Mouse (Mus musculus): Measurements from ENCODE around the gene Gm10272. TPM values are rescaled to one million over a fixed set of nuclear protein-coding genes. Genes with fewer than 3 reads are reported as not detected.
"Not testable (repeated sequence)": the region's sequence is repeated elsewhere in the genome, so short reads cannot be mapped to it uniquely, and the experiment has no call there.

The Gm10272 gene
- total RNA-seq, 2 experiments from 2014 or later: not detected

DNA sequence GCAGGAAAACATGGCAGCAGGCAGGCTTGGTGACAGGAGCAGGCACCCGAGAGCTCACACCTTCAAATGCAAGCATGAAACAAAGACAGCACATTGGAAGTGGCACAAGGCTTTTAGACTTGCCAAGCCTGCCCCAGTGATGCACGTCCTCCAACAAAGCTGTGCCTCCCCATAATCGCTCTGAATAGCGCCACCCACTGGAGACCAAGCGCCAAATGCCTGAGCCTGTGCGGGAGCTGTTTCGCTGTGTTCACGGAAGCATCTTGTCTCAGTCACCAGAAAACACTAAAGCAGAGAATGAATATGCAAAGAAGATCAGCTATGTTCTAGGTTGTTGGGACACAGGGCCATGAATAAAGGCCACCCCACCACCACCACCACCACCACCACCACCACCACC is 18.4 kb downstream of the Gm10272 start:
- no peak for ATAC-seq (replicated peaks; ENCODE audit: poor library complexity, severe bottlenecking)

DNA sequence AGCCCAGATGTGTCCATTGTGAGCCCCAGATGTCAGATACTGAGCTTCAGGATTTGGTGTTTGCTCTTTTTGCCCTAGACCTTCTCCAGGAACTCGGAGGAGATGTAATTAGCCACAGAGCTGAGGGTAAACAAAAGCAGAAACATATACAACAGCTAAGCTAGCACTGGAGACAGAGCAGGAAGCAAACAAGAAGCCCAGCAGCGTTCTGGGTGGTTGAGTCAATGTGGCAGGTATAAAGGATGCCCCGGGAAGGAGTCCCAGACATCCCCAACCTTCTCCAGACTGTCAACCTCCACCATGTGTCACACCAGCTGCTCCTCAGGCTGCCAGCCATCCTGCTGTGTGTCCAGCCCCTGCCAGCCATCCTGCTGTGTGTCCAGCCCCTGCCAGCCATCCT is 19.8 kb downstream of the Gm10272 start, which contains the start of gene Gm10100:
Gene Gm10100 (plus strand): TSS at position 301 of the 400 bp plus-strand sequence.
- ATAC-seq (replicated peaks; ENCODE audit: poor library complexity, severe bottlenecking): no peak

DNA sequence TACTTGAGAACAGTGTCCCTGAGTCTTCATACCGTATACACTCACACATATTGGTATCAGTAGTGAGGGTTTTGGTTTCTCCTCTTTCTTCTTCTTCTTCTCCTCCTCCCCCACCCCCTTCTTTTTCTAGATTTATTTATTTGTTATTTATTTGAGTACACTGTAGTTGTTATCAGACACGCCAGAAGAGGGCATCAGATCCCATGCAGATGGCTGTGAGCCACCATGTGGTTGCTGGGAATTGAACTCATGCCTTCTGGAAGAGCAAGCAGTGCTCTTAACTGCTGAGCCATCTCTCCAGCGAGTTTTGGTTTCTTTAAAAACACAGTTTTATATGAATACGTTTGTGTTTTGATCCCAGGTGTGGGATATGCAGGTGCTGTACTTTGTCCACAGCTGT is 21.9 kb downstream of the Gm10272 start:
- ATAC-seq (replicated peaks; ENCODE audit: poor library complexity, severe bottlenecking): no peak

DNA sequence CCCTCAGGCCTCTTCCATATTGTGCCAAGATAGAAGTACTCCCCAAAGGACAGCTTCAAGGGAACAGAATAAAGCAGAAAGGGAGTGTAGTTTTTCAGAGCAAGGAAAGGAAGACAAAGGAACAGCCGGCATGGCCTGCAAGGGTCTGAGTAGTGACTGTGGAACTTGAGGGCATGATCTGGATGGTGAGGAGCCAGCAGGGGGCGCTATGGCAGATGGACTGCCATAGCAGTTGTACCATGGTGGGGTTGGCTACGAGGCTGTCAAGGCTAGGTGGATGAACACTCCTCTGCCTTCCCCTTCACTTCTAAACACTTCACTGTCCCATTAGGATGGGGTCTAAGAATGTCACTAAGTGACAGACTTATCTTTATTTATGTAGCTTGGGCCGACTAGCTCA is 22.8 kb downstream of the Gm10272 start:
- ATAC-seq (replicated peaks; ENCODE audit: poor library complexity, severe bottlenecking): 0 out of 2 replicates have a peak, but pooled peaks have one; percentile 27

DNA sequence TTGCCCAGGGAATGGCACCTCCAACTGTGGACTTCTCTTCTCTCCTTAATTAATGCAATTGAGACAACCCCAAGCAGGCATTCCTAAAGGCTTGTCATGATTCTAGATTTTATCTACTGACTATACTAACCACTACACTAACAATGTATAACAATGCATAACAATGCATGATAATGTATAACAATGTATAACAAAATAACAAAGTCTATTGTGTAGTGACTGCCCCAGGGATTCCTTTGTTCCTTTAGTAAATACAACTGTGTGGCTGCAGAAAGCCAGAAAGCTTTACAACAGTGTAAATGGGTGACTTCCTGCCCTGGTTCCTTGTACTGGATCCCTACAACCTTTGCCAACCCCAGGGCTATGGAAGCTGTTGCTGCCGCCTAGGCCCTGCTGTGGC is 29.5 kb downstream of the Gm10272 start:
- ATAC-seq (replicated peaks; ENCODE audit: poor library complexity, severe bottlenecking): no peak

DNA sequence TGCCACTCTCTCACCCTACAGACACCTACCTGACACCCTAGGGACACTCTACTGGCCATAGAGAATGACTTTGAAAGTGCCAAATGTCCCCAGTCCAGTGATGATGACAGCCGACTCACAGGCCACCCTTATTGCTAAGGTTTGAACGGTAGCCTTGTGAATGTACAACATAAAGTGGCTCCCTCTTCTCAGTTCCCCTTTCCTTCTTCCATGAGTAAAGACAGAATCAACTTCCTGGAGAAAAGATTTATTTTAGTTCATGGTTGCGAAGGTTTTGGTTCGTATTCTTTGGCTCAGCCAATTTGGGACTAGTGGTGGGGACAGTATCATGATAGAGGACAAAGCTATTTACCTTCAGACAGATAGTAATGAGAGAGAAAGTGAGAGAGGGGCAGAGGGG is 32.5 kb downstream of the Gm10272 start:
- ATAC-seq (replicated peaks; ENCODE audit: poor library complexity, severe bottlenecking): no peak

DNA sequence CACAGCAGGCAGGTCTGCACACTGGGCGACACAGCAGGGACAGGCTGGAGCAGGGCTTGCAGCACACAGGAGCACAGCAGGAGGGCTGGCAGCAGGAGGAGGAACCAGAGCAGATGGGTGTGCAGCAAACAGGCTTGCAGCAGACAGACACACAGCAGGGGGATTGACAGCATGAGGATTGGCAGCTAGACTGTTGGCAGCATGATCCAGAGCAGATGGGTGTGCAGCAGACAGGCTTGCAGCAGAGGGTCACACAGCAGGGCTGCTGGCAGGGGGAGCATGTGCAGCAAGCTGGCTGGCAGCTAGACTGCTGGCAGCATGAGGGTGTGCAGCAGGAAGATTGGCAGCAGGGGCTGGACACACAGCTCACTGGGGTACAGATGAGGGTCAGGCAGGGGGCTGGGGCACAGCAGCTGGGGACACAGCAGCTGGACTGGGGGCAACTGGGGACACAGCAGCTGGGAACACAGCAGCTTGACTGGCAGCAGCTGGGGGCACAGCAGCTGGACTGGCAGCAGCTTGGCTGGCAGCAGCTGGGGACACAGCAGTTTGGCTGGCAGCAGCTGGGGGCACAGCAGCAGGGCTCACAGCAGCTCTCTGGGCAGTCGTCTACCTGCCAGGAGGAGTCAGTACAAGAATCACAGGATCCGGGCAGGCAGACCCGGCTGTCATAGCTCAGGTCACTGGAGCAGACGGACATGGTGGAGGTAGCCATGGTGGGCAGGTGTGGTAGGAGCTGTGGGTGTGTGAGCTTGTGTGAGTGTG is 35.7 kb downstream of the Gm10272 start, which contains the start of gene Gm18596:
Gene Gm18596 (minus strand): TSS at position 715 of the 765 bp plus-strand sequence.
- ATAC-seq (replicated peaks; ENCODE audit: poor library complexity, severe bottlenecking): not testable (repeated sequence)

DNA sequence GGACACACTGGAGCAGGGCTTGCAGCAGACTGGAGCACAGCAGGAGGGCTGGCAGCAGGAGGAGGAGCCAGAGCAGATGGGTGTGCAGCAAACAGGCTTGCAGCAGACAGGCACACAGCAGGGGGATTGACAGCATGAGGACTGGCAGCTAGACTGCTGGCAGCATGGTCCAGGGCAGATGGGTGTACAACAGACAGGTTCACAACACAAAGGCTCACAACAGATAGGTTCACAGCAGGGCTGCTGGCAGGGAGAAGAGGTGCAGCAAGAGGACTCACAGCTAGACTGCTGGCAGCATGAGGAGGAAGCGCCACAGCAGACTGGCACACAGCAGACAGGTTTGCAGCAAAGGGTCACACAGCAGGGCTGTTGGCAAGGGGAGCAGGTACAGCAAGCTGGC is 44.3 kb downstream of the Gm10272 start:
- not testable (repeated sequence) for ATAC-seq (replicated peaks; ENCODE audit: poor library complexity, severe bottlenecking)

DNA sequence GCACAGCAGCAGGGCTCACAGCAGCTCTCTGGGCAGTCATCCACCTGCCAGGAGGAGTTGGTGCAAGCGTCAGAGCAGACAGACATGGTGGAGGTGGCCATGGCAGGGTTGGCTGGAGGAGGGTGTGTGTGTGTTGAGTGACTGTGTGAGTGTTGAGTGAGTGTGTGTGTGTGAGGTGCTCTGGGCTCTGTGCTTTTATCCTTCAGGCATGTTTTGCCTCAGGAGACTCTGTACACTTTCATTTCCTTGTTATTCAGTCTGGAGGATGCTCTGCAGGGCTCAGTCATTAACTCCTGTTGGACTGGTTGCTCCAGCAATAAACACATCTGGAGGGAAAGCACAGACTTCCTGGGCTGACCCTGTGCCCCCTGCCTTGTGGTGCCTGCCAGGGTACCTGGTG is 44.8 kb downstream of the Gm10272 start, which contains the start of gene Gm9736:
Gene Gm9736 (minus strand): TSS at position 101 of the 400 bp plus-strand sequence.
- ATAC-seq (replicated peaks; ENCODE audit: poor library complexity, severe bottlenecking): not testable (repeated sequence)

DNA sequence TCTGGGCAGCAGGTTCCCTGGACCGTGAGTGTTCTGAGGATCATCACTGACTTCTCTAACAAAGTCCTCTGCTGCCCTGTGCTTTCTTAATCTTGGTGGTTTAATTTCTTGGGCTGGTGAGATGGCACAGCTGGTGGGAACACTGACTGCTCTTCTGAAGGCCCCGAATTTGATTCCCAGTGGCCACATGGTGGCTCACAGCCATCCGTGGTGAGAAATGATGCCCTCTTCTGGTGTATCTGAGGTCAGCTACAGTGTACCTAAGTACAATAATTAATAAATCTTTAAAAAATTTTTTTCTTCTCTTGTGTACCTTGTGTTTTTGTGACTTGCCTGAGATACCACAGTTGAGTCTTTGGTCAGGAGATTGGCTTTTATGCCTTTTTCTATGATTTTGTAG is 45.9 kb downstream of the Gm10272 start:
- not testable (repeated sequence) for ATAC-seq (replicated peaks; ENCODE audit: poor library complexity, severe bottlenecking)

DNA sequence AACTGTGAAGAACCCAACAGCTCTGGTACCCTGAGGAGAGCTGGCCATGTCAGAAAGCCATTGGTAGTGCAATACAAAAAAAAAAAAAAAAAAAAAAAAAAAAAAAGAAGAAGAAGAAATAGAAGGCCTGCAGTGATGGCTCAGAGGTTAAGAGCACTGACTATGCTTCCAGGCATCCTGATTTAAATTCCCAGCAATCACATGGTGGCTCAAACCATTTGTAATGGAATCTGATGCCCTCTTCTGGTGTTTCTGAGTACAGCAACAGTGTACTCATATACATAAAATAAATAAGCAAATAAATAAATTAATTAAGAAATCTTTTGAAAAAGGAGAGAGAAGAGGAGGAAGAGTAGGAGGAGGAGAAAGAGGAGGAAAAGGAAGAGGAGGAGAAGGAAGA is 47.0 kb downstream of the Gm10272 start:
- ATAC-seq (replicated peaks; ENCODE audit: poor library complexity, severe bottlenecking): no peak

Other genes with a start within 250 kb of the Gm10272 start
- gene Fam207a, start 190.8 kb upstream of the Gm10272 start, total RNA-seq (2014; fragmentation: Nextera tagmentation): 14.6 and 14.8 TPM in 2 replicates
- gene Fam207a, start 190.8 kb upstream of the Gm10272 start, total RNA-seq (2017): 23.5 and 43.2 TPM in 2 replicates
- gene Itgb2, start 176.4 kb upstream of the Gm10272 start, total RNA-seq (2014; fragmentation: Nextera tagmentation): 17.1 and 28.9 TPM in 2 replicates
- gene Itgb2, start 176.4 kb upstream of the Gm10272 start, total RNA-seq (2017): 32.0 and 36.6 TPM in 2 replicates
- 36.6 and 39.0 TPM in 2 replicates for gene Pttg1ip, start 124.9 kb upstream of the Gm10272 start, total RNA-seq (2014; fragmentation: Nextera tagmentation)
- 34.6 and 37.0 TPM in 2 replicates for gene Pttg1ip, start 124.9 kb upstream of the Gm10272 start, total RNA-seq (2017)
- gene Sumo3, start 100.5 kb upstream of the Gm10272 start, total RNA-seq (2014; fragmentation: Nextera tagmentation): 60.0 and 78.8 TPM in 2 replicates
- 197 and 205 TPM in 2 replicates for gene Sumo3, start 100.5 kb upstream of the Gm10272 start, total RNA-seq (2017)
- gene Gm49325, start 100.4 kb upstream of the Gm10272 start, total RNA-seq (2014; fragmentation: Nextera tagmentation): not detected in 2 replicates
- 1.6 TPM in 1 of 2 replicates, not detected in the other for gene Gm49325, start 100.4 kb upstream of the Gm10272 start, total RNA-seq (2017)
- gene Ube2g2, start 84.4 kb upstream of the Gm10272 start, total RNA-seq (2014; fragmentation: Nextera tagmentation): 39.6 and 42.0 TPM in 2 replicates
- gene Ube2g2, start 84.4 kb upstream of the Gm10272 start, total RNA-seq (2017): 29.5 and 53.3 TPM in 2 replicates
- 0.90 TPM in 1 of 2 replicates, not detected in the other for gene Tspear, start 20.1 kb upstream of the Gm10272 start, total RNA-seq (2014; fragmentation: Nextera tagmentation)
- 0.05 TPM in 1 of 2 replicates, not detected in the other for gene Tspear, start 20.1 kb upstream of the Gm10272 start, total RNA-seq (2017)
- not detected in 2 replicates for gene Gm19402, start 15.9 kb upstream of the Gm10272 start, total RNA-seq (2014; fragmentation: Nextera tagmentation)
- not detected in 2 replicates for gene Gm19402, start 15.9 kb upstream of the Gm10272 start, total RNA-seq (2017)
- gene Gm9508, start 9.4 kb upstream of the Gm10272 start, total RNA-seq (2014; fragmentation: Nextera tagmentation): not detected in 2 replicates
- not detected in 2 replicates for gene Gm9508, start 9.4 kb upstream of the Gm10272 start, total RNA-seq (2017)
- not detected in 2 replicates for gene Gm10024, start 4.8 kb downstream of the Gm10272 start, total RNA-seq (2014; fragmentation: Nextera tagmentation)
- not detected in 2 replicates for gene Gm10024, start 4.8 kb downstream of the Gm10272 start, total RNA-seq (2017)
- gene Gm10142, start 9.2 kb downstream of the Gm10272 start, total RNA-seq (2014; fragmentation: Nextera tagmentation): not detected in 2 replicates
- not detected in 2 replicates for gene Gm10142, start 9.2 kb downstream of the Gm10272 start, total RNA-seq (2017)
- not detected in 2 replicates for gene Krtap12-1, start 14.0 kb downstream of the Gm10272 start, total RNA-seq (2014; fragmentation: Nextera tagmentation)
- not detected in 2 replicates for gene Krtap12-1, start 14.0 kb downstream of the Gm10272 start, total RNA-seq (2017)
- not detected in 2 replicates for gene Gm10100, start 19.9 kb downstream of the Gm10272 start, total RNA-seq (2014; fragmentation: Nextera tagmentation)
- not detected in 2 replicates for gene Gm10100, start 19.9 kb downstream of the Gm10272 start, total RNA-seq (2017)
- gene Gm18596, start 36.0 kb downstream of the Gm10272 start, total RNA-seq (2014; fragmentation: Nextera tagmentation): not detected in 2 replicates
- gene Gm18596, start 36.0 kb downstream of the Gm10272 start, total RNA-seq (2017): not detected in 2 replicates
- not detected in 2 replicates for gene Gm9736, start 44.7 kb downstream of the Gm10272 start, total RNA-seq (2014; fragmentation: Nextera tagmentation)
- not detected in 2 replicates for gene Gm9736, start 44.7 kb downstream of the Gm10272 start, total RNA-seq (2017)
- not detected in 2 replicates for gene Gm3233, start 53.1 kb downstream of the Gm10272 start, total RNA-seq (2014; fragmentation: Nextera tagmentation)
- gene Gm3233, start 53.1 kb downstream of the Gm10272 start, total RNA-seq (2017): not detected in 2 replicates
- gene Gm3238, start 64.7 kb downstream of the Gm10272 start, total RNA-seq (2014; fragmentation: Nextera tagmentation): not detected in 2 replicates
- gene Gm3238, start 64.7 kb downstream of the Gm10272 start, total RNA-seq (2017): not detected in 2 replicates
- not detected in 2 replicates for gene Gm7138, start 70.3 kb downstream of the Gm10272 start, total RNA-seq (2014; fragmentation: Nextera tagmentation)
- not detected in 2 replicates for gene Gm7138, start 70.3 kb downstream of the Gm10272 start, total RNA-seq (2017)
- gene Gm3250, start 75.9 kb downstream of the Gm10272 start, total RNA-seq (2014; fragmentation: Nextera tagmentation): not detected in 2 replicates
- gene Gm3250, start 75.9 kb downstream of the Gm10272 start, total RNA-seq (2017): not detected in 2 replicates
- gene Gm7137, start 81.6 kb downstream of the Gm10272 start, total RNA-seq (2014; fragmentation: Nextera tagmentation): not detected in 2 replicates
- not detected in 2 replicates for gene Gm7137, start 81.6 kb downstream of the Gm10272 start, total RNA-seq (2017)
- gene Gm9639, start 88.5 kb downstream of the Gm10272 start, total RNA-seq (2014; fragmentation: Nextera tagmentation): not detected in 2 replicates
- gene Gm9639, start 88.5 kb downstream of the Gm10272 start, total RNA-seq (2017): not detected in 2 replicates
- not detected in 2 replicates for gene Gm19668, start 92.5 kb downstream of the Gm10272 start, total RNA-seq (2014; fragmentation: Nextera tagmentation)
- gene Gm19668, start 92.5 kb downstream of the Gm10272 start, total RNA-seq (2017): not detected in 2 replicates
- gene Gm9507, start 105.2 kb downstream of the Gm10272 start, total RNA-seq (2014; fragmentation: Nextera tagmentation): not detected in 2 replicates
- not detected in 2 replicates for gene Gm9507, start 105.2 kb downstream of the Gm10272 start, total RNA-seq (2017)
- gene Gm2696, start 108.1 kb downstream of the Gm10272 start, total RNA-seq (2014; fragmentation: Nextera tagmentation): not detected in 2 replicates
- gene Gm2696, start 108.1 kb downstream of the Gm10272 start, total RNA-seq (2017): not detected in 2 replicates
- not detected in 2 replicates for gene Krtap10-4, start 120.5 kb downstream of the Gm10272 start, total RNA-seq (2014; fragmentation: Nextera tagmentation)
- not detected in 2 replicates for gene Krtap10-4, start 120.5 kb downstream of the Gm10272 start, total RNA-seq (2017)
- 0.75 TPM in 1 of 2 replicates, not detected in the other for gene Krtap10-10, start 129.3 kb downstream of the Gm10272 start, total RNA-seq (2014; fragmentation: Nextera tagmentation)
- gene Krtap10-10, start 129.3 kb downstream of the Gm10272 start, total RNA-seq (2017): not detected in 2 replicates
- gene Gm36176, start 140.2 kb downstream of the Gm10272 start, total RNA-seq (2014; fragmentation: Nextera tagmentation): not detected in 2 replicates
- gene Gm36176, start 140.2 kb downstream of the Gm10272 start, total RNA-seq (2017): not detected in 2 replicates
- not detected in 2 replicates for gene Gm10318, start 146.2 kb downstream of the Gm10272 start, total RNA-seq (2014; fragmentation: Nextera tagmentation)
- not detected in 2 replicates for gene Gm10318, start 146.2 kb downstream of the Gm10272 start, total RNA-seq (2017)
- not detected in 2 replicates for gene Gm3285, start 155.3 kb downstream of the Gm10272 start, total RNA-seq (2014; fragmentation: Nextera tagmentation)
- not detected in 2 replicates for gene Gm3285, start 155.3 kb downstream of the Gm10272 start, total RNA-seq (2017)
- gene Lrrc3, start 195.9 kb downstream of the Gm10272 start, total RNA-seq (2014; fragmentation: Nextera tagmentation): not detected in 2 replicates
- not detected in 2 replicates for gene Lrrc3, start 195.9 kb downstream of the Gm10272 start, total RNA-seq (2017)

Measured in granulocyte monocyte progenitor cell, adult 5-6 weeks (primary cell).